Mouse (Mus musculus) limb, embryonic 15.5 days (tissue): ENCODE measurements around the gene Mc3r. TPM values are rescaled to one million over a fixed set of nuclear protein-coding genes. Genes with fewer than 3 reads are reported as not detected.

Experiments
- ATAC-seq: fragments of 200-750 bp; cut with Nextera tagmentation; 2 replicates; pipeline ENCODE4 v1.8.0; 2017; ENCODE audit warnings: low read depth, moderate TSS enrichment; ENCODE audit not compliant: insufficient number of reproducible peaks, low FRiP score, low TSS enrichment
- H3K27ac ChIP-seq: fragments of 300-500 bp; sonication (generic); 2 replicates; pipeline ENCODE4 v1.5.1; 2015; ENCODE audit warnings: moderate library complexity, mild to moderate bottlenecking, inconsistent platforms
- H3K27me3 ChIP-seq: fragments of 300-500 bp; sonication (generic); 2 replicates; pipeline ENCODE4 v1.6.1; 2015; ENCODE audit warnings: inconsistent platforms
- H3K36me3 ChIP-seq: fragments of 300-500 bp; sonication (generic); 2 replicates; pipeline ENCODE4 v1.6.1; 2015; ENCODE audit warnings: inconsistent platforms
- H3K4me1 ChIP-seq: fragments of 300-500 bp; sonication (generic); 2 replicates; pipeline ENCODE4 v1.6.1; 2015; ENCODE audit warnings: inconsistent platforms
- H3K4me2 ChIP-seq: fragments of 300-500 bp; sonication (generic); 2 replicates; pipeline ENCODE4 v1.6.1; 2015; ENCODE audit warnings: mild to moderate bottlenecking, inconsistent platforms
- H3K4me3 ChIP-seq: fragments of 300-500 bp; sonication (generic); 2 replicates; pipeline ENCODE4 v1.5.1; 2015; ENCODE audit warnings: mild to moderate bottlenecking, inconsistent platforms
- H3K9ac ChIP-seq: fragments of 300-500 bp; sonication (generic); 2 replicates; pipeline ENCODE4 v1.6.1; 2015; ENCODE audit warnings: inconsistent platforms
- H3K9me3 ChIP-seq: fragments of 300-500 bp; sonication (generic); 2 replicates; pipeline ENCODE4 v1.6.1; 2016; ENCODE audit warnings: inconsistent platforms
- WGBS: fragments of 180-500 bp; shearing (Covaris S2); methylation state at CpG from one replicate; pipeline ENCODE4 v1.1.7; 2015; 5-methylcytosine and 5-hydroxymethylcytosine counted together
- polyA plus RNA-seq: library from polyadenylated mRNA; unstranded; fragments of >200 nt; fragmentation: Nextera tagmentation; extraction: Ambion mirVana; gene quantifications from 2 replicates; pipeline ENCODE4 v1.2.1, GENCODE M21; 2015

The Mc3r gene
- not detected in 2 replicates for polyA plus RNA-seq

DNA sequence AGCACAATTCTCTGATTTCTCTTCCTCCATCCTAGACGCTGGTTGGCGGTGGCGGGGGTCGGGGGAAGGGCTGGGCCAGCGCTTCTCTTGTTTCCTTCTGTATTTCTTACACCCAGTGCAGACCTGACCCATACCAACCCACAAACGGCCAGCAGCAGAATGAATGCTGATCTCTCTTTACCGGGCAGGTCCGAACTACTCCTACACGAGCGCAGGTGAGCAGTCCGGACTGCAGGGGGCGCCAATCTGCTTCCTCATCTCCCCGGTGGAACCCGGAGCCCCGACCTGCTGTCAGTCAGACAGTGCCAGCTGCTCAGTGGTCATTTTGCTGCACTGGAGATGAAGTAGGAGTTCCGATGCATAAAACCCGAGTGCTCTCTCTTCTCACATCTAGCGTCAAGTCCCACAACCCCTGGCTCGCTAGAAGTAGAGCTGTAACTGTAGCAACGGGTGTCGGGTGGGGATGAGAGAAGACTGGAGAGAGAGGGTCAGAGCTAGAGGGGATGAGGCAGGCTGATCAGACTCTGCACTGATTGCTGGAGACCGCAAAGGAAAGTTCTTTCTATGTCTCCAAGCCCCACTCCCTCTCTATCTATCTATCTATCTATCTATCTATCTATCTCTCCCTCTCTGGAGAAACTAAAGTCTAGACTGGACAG, at the start of gene Mc3r:
Gene Mc3r (plus strand): TSS at position 387 of the 659 bp plus-strand sequence.
- WGBS: 14% methylated on average over 22 of the region's 22 CpGs
- H3K9me3 ChIP-seq: no peaks in the 10 kb centered on the region
- no peak within 1 kb of the TSS for H3K9ac ChIP-seq
- H3K27me3 ChIP-seq: peaks cover 50% of the 10 kb centered on the region
- H3K4me2 ChIP-seq: no peak within 1 kb of the TSS
- H3K4me1 ChIP-seq: peaks cover 7% of the 10 kb centered on the region; the same call in 1 of the 2 replicates
- H3K4me3 ChIP-seq: no peak within 1 kb of the TSS
- no peaks in the 10 kb centered on the region for H3K36me3 ChIP-seq
- H3K27ac ChIP-seq: no peak within 1 kb of the TSS
- ATAC-seq: no peak

DNA sequence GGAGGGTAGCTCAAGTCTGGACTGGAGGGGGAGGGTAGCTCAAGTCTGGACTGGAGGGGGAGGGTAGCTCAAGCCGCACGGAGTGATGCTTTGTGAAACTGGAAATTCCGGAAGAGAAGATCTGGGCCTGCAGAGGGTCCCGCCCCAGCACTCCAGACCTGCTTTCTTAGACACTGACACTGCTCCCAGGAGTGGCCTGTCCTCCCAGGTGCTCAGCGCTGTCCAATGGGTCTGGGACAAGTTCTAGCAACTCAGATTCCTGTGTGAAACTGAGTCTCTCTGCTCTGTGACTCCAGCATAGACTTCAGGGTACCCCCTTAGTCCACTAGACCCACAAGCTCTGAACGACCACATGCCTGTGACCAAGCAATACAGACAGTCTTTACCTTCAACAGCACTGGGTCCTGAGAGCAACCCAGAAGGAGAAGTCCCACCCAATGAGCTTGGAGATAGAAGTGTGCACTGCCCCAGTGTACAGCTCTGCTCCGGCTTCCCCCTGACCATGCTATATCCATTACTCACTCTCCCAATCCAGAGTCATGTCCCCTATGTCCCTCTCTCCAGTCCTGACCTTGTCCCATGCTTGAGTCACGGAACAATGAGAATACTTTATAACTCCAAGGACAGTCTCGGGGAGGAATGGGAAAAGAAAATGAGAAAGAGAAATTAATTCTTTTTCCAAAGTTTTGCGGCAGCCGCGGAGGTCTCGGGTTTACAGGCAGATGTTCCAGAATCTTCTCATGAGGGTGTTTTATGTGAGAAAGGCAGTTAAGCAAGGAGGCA, 46.1 kb upstream of the Mc3r start:
- H3K4me3 ChIP-seq: no peak overlapping the region
- H3K9me3 ChIP-seq: no peaks in the 10 kb centered on the region
- H3K27ac ChIP-seq: no peak overlapping the region
- no peaks in the 10 kb centered on the region for H3K27me3 ChIP-seq
- 81% methylated on average over 13 of the region's 13 CpGs for WGBS
- no peak for ATAC-seq
- no peaks in the 10 kb centered on the region for H3K4me1 ChIP-seq
- no peak overlapping the region for H3K4me2 ChIP-seq
- no peaks in the 10 kb centered on the region for H3K36me3 ChIP-seq
- H3K9ac ChIP-seq: no peak overlapping the region

DNA sequence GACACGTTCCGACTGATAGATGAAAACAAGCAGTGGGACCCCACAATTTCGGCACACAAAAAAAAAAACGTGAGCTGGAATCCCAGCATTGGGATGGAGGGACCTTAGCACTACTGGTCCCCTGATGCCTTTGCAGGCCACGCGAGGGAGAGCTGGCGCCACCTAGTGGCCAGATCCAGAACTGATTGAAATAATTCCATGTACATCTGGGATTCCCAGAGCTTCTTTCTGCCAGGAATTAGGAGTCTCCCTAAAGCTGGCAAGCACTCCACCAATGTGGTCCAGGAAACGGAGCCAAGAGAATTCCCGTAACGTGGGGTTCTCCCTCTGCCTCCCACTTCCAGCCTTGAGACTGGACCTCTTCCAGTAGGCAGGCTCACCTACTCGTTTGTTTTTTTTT, 41.3 kb upstream of the Mc3r start:
- Histone ChIP-seq H3K9ac (no peak overlapping the region), H3K4me3 (no peak overlapping the region), H3K27me3 (no peaks in the 10 kb centered on the region), H3K4me2 (no peak overlapping the region), H3K4me1 (peaks cover 3% of the 10 kb centered on the region; the same call in 1 of the 2 replicates), H3K27ac (no peak overlapping the region), H3K36me3 (no peaks in the 10 kb centered on the region), H3K9me3 (no peaks in the 10 kb centered on the region)
- 6% methylated on average over 11 of the region's 11 CpGs for WGBS
- ATAC-seq: peak; percentile 65; the same call in 1 of the 2 replicates

DNA sequence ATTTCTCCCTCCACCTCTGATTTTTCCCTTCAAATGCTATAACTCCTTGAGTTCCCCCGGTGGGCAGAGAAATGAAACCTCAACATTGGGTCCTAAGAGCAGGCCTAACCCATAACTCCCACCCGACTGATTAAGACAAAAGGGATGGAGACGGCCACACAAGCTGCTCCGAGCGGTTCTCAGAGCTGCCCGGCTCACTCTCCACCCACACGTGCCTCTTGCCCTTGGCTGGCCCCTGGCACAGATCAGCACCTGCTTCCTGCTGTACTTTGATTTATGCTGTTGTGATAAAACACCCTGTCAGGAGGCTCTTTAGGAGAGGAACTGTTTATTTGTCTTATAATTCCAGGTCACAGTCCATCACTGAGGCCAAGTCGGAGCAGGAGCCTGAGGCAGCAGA, 34.8 kb upstream of the Mc3r start:
- Histone ChIP-seq H3K9me3 (no peaks in the 10 kb centered on the region), H3K4me2 (no peak overlapping the region), H3K4me1 (no peaks in the 10 kb centered on the region), H3K27me3 (no peaks in the 10 kb centered on the region), H3K27ac (no peak overlapping the region), H3K9ac (no peak overlapping the region), H3K4me3 (no peak overlapping the region), H3K36me3 (no peaks in the 10 kb centered on the region)
- ATAC-seq: no peak
- 62% methylated on average over 8 of the region's 8 CpGs for WGBS

DNA sequence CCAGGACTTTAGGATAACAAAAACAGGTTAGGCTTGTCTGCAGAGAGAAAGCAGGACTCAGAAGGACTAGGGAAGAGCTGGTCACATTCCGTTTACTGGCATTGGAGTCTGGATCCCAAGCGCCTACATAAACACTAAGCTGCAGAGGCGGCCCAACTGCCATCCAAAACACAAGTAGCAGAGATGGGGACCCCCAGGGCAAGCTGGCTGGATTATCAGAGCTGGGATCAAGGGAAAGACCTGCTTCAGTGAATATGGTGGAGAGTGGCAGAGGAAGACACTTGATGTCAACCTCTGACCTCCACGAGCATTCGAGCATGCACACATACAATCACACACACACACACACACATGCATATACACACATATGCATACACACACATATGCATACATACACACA, 34.0 kb upstream of the Mc3r start:
- Histone ChIP-seq H3K9me3 (no peaks in the 10 kb centered on the region), H3K27me3 (no peaks in the 10 kb centered on the region), H3K4me2 (no peak overlapping the region), H3K9ac (no peak overlapping the region), H3K27ac (no peak overlapping the region), H3K36me3 (no peaks in the 10 kb centered on the region), H3K4me3 (no peak overlapping the region), H3K4me1 (no peaks in the 10 kb centered on the region)
- no peak for ATAC-seq
- WGBS: 91% methylated on average over 5 of the region's 5 CpGs

DNA sequence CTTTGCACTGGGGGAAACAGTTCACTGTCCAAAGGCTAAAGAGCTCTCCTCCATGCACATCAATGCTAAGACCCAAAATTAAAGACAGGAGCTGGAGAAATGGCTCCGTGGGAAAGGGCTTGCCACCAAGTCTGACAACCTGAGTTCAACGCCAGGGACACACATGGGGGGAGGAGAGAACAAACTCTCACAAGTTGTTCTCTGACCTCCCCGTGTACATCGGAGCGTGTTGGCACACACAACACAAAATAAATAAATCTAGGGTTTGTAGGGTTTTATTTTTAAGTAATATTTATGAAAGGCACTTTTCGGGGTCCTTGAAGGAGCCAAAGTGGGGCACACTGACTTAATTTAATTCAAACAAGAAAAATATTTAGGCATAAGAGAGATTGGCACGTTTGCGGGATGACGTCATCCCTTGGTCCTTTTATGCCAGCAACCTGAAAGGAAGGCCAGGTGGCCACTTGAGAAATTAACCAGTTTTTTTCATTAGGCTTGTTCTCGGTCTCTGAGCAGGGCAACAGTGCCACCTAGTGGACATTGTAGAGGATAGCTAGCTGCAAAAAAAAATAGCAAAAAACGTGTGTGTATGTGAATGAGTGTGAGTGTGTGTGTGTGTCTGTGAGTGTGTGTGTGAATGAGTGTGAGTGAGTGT, 32.7 kb upstream of the Mc3r start:
- H3K36me3 ChIP-seq: no peaks in the 10 kb centered on the region
- no peak for ATAC-seq
- 18% methylated on average over 11 of the region's 11 CpGs for WGBS
- no peak overlapping the region for H3K4me3 ChIP-seq
- no peak overlapping the region for H3K4me2 ChIP-seq
- no peaks in the 10 kb centered on the region for H3K4me1 ChIP-seq
- no peaks in the 10 kb centered on the region for H3K9me3 ChIP-seq
- H3K27ac ChIP-seq: no peak overlapping the region
- no peaks in the 10 kb centered on the region for H3K27me3 ChIP-seq
- no peak overlapping the region for H3K9ac ChIP-seq

DNA sequence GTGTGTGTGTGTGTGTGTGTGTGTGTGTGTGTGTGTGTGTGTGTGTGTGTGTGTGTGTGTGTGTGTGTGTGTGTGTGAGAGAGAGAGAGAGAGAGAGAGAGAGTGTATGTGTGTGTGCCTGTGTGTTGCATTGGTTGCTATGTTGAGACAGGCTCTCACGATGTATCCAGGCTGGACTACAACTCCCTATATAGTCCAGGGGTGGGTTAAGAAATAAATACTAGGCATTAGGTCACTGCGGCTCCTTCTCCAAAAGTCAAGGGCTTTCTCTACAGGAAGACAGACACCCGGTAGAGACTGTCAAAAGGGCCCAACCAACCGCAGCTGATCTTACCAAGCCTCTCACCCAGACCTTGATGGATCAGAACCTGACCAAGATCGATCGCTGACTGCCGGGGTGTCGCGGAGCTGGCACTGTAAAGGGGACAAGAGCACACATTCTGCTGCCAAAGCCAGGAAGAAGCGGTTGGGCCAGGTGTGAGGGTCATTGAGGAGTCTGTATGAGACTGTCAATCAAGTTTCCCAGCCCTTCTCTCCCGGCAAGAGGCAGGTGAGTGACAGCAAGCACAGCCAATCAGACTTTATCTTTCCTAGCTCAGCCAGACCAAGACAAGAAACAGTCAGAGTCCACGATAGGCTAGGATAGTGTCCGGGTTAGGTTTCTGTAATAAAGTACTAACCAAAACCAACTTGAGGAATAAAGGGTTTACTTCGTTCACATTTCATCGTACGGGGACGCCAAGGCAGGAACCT, 32.0 kb upstream of the Mc3r start:
- no peak overlapping the region for H3K4me3 ChIP-seq
- no peaks in the 10 kb centered on the region for H3K4me1 ChIP-seq
- no peak for ATAC-seq
- no peaks in the 10 kb centered on the region for H3K27me3 ChIP-seq
- H3K4me2 ChIP-seq: no peak overlapping the region
- whole genome bisulfite sequencing: 64% methylated on average over 17 of the region's 17 CpGs
- no peaks in the 10 kb centered on the region for H3K36me3 ChIP-seq
- H3K9ac ChIP-seq: no peak overlapping the region
- H3K9me3 ChIP-seq: no peaks in the 10 kb centered on the region
- no peak overlapping the region for H3K27ac ChIP-seq

DNA sequence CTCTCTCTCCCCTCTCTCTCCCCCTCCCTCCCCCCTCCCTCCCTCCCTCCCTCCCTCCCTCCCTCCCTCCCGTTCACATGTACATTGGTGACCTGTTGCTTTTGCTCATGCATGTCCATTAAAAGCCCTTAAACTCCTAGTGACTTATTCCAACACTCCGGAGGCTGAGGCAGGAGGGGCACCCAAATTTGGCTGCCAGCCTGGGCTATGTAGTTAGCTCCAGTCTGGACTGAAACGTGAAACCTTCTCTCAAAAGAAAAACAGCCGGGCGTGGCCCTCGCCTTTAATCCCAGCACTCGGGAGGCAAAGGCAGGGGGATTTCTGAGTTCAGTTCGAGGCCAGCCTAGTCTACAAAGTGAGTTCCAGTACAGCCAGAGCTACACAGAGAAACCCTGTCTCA, 30.4 kb upstream of the Mc3r start:
- Histone ChIP-seq H3K4me3 (no peak overlapping the region), H3K36me3 (no peaks in the 10 kb centered on the region), H3K9me3 (no peaks in the 10 kb centered on the region), H3K27me3 (peaks cover 11% of the 10 kb centered on the region; the same call in 1 of the 2 replicates), H3K4me2 (no peak overlapping the region), H3K4me1 (no peaks in the 10 kb centered on the region; the same call in 1 of the 2 replicates), H3K9ac (no peak overlapping the region), H3K27ac (no peak overlapping the region)
- no peak for ATAC-seq
- 51% methylated on average over 7 of the region's 8 CpGs for WGBS

DNA sequence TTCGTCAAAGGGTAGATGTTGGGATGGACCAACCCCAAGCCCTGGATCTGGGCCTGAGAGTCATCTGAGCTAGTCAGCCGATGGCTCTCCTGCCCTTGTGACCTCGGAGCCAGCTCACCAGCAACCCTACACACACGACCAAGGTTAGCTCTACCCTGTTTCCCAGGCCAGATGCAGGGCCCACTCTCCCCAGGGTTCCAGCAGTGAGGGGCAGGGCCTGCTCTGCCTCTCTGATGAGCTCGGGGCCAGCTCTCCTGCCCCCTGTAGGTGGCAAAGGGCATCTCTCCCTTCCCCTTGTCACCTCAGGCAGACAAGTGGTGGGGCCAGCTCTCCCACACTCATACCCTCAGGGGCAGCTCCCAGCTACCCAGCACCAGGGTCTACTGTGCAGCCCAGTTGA, 29.1 kb upstream of the Mc3r start:
- Histone ChIP-seq H3K27ac (no peak overlapping the region), H3K27me3 (peaks cover 14% of the 10 kb centered on the region; the same call in 1 of the 2 replicates), H3K9ac (no peak overlapping the region), H3K4me1 (no peaks in the 10 kb centered on the region; the same call in 1 of the 2 replicates), H3K4me3 (no peak overlapping the region), H3K4me2 (no peak overlapping the region), H3K36me3 (no peaks in the 10 kb centered on the region), H3K9me3 (no peaks in the 10 kb centered on the region)
- 65% methylated on average over 5 of the region's 5 CpGs for WGBS
- no peak for ATAC-seq

DNA sequence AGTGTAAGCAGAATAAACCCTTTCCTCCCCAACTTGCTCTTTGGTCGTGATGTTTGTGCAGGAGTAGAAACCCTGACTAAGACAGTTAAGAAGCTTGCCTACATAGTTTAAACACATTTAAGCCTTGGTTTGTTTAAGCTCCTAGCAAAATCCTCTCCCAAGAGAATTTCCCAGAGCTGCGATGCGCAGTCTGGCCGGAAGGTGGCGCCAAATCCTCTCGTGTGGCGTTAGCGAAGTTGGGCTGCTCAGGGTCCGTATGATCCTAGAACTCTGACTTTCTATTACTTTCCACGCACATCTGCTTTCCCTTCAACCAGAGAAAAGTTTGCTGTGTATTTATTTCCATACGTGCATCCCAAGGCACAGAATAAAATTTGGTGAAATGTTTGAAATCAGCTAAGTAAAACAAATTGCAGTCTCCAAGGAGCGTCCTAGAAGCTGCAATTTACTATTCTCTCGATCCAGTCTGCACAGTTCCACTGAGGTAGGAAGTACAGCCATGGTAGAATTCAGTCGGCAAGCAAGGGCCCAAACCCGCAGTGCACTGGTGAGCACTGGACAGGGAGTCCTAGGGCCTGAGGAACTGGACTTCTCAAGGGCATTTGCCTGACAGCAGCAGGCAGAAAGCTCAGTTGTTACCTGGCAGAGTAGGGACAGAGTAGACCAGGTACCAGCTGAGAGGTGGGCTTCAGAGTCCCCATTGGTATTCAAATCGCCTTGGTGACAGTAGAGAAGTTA, 26.5 kb upstream of the Mc3r start:
- 8% methylated on average over 16 of the region's 16 CpGs for WGBS
- Histone ChIP-seq H3K4me1 (no peaks in the 10 kb centered on the region; the same call in 1 of the 2 replicates), H3K27ac (no peak overlapping the region), H3K36me3 (no peaks in the 10 kb centered on the region), H3K9me3 (no peaks in the 10 kb centered on the region), H3K27me3 (peaks cover 14% of the 10 kb centered on the region; the same call in 1 of the 2 replicates), H3K4me2 (no peak overlapping the region), H3K9ac (no peak overlapping the region), H3K4me3 (no peak overlapping the region)
- no peak for ATAC-seq

DNA sequence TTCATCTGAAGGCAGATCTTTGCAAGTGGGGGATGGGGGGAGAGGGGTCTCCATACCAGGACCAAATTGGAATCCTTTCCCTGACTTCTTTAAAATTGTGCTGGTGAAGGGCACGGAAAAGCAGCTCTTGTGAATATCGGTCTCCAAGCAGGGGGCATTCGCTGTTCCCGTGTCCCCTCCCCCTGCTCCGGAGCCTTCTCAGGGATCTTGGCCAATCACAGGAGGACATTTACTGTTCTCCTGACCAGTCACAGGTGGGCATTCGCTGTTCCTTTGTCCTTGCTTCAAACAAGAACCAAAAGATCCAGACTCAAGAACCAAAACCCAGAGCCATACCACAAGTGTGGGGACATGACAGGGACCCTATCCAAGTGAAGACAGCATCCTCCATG, 25.9 kb upstream of the Mc3r start:
- H3K4me2 ChIP-seq: no peak overlapping the region
- no peaks in the 10 kb centered on the region for H3K9me3 ChIP-seq
- H3K9ac ChIP-seq: no peak overlapping the region
- 24% methylated on average over 6 of the region's 6 CpGs for WGBS
- H3K4me1 ChIP-seq: no peaks in the 10 kb centered on the region; the same call in 1 of the 2 replicates
- no peak overlapping the region for H3K27ac ChIP-seq
- H3K27me3 ChIP-seq: peaks cover 14% of the 10 kb centered on the region; the same call in 1 of the 2 replicates
- no peak overlapping the region for H3K4me3 ChIP-seq
- no peaks in the 10 kb centered on the region for H3K36me3 ChIP-seq
- ATAC-seq: no peak
